Mouse (Mus musculus): ENCODE results near the gene Snx15. TPM values are rescaled to one million over a fixed set of nuclear protein-coding genes. Genes with fewer than 3 reads are reported as not detected.

Gene Snx15
- 89.0 and 122 TPM in 2 replicates for polyA plus RNA-seq (2012)

- TF ChIP-seq GATA1 (IDR thresholded peaks at IDR 0.05; ENCODE audit: low read length): no peak
These were observed at the start of gene Snx15 for GRCm38 (mm10) chr19:6127760-6128341. Gene Snx15 (minus strand): TSS chr19:6128304.

- TF ChIP-seq GATA1 (IDR thresholded peaks at IDR 0.05; ENCODE audit: low read length): no peak
These were observed 46.7 kb upstream of the Snx15 start for GRCm38 (mm10) chr19:6174771-6175170.

GRCm38 (mm10) chr19:6171215-6171614, 43.1 kb upstream of the Snx15 start:
- TF ChIP-seq GATA1 (IDR thresholded peaks at IDR 0.05; ENCODE audit: low read length): no peak

GRCm38 (mm10) chr19:6166750-6167149, 38.6 kb upstream of the Snx15 start:
- no peak for TF ChIP-seq GATA1 (IDR thresholded peaks at IDR 0.05; ENCODE audit: low read length)

- TF ChIP-seq GATA1 (IDR thresholded peaks at IDR 0.05; ENCODE audit: low read length): no peak
These were observed 35.9 kb upstream of the Snx15 start for GRCm38 (mm10) chr19:6163872-6164547.

GRCm38 (mm10) chr19:6157220-6157619, 29.1 kb upstream of the Snx15 start:
- no peak for TF ChIP-seq GATA1 (IDR thresholded peaks at IDR 0.05; ENCODE audit: low read length)

GRCm38 (mm10) chr19:6156372-6156771, 28.3 kb upstream of the Snx15 start:
- no peak for TF ChIP-seq GATA1 (IDR thresholded peaks at IDR 0.05; ENCODE audit: low read length)

GRCm38 (mm10) chr19:6155174-6155573, 27.1 kb upstream of the Snx15 start:
- no peak for TF ChIP-seq GATA1 (IDR thresholded peaks at IDR 0.05; ENCODE audit: low read length)

- no peak for TF ChIP-seq GATA1 (IDR thresholded peaks at IDR 0.05; ENCODE audit: low read length)
These were observed 16.7 kb upstream of the Snx15 start for GRCm38 (mm10) chr19:6144842-6145241.

GRCm38 (mm10) chr19:6141394-6141749, 13.3 kb upstream of the Snx15 start, which contains the start of gene Arl2:
Gene Arl2 (minus strand): TSS chr19:6141548.
- TF ChIP-seq GATA1 (IDR thresholded peaks at IDR 0.05; ENCODE audit: low read length): no peak

- TF ChIP-seq GATA1 (IDR thresholded peaks at IDR 0.05; ENCODE audit: low read length): no peak
These were observed 12.7 kb upstream of the Snx15 start, which contains the start of gene Batf2 for GRCm38 (mm10) chr19:6140678-6141393. Gene Batf2 (plus strand): TSS chr19:6140983.

- no peak for TF ChIP-seq GATA1 (IDR thresholded peaks at IDR 0.05; ENCODE audit: low read length)
These were observed 12.2 kb upstream of the Snx15 start for GRCm38 (mm10) chr19:6140374-6140677.

GRCm38 (mm10) chr19:6139701-6140100, 11.6 kb upstream of the Snx15 start:
- no peak for TF ChIP-seq GATA1 (IDR thresholded peaks at IDR 0.05; ENCODE audit: low read length)

- TF ChIP-seq GATA1 (IDR thresholded peaks at IDR 0.05; ENCODE audit: low read length): no peak
These were observed 8.3 kb upstream of the Snx15 start for GRCm38 (mm10) chr19:6136397-6136796.

- TF ChIP-seq GATA1 (IDR thresholded peaks at IDR 0.05; ENCODE audit: low read length): no peak
These were observed 4.2 kb upstream of the Snx15 start for GRCm38 (mm10) chr19:6132171-6132827.

Data from G1E-ER4 (cell line).